Mouse (Mus musculus) T-helper 2 cell (primary cell): Measurements from ENCODE around the gene Vgll3.

Experiments used
- in situ Hi-C: fragments of 300-600 bp; cut with MboI, MseI; formaldehyde crosslinking; loops from one replicate; pipeline ENCODE4 v1.15.1; 2025; ENCODE audit warnings: high pct_unique_total_duplicates

The Vgll3 gene

GRCm38 (mm10) chr16:65814918-65815881 is at the start of gene Vgll3:
Vgll3 (plus strand) TSS chr16:65815257.
- in situ Hi-C loops: no loop called here

GRCm38 (mm10) chr16:65765976-65766375 is 49.1 kb upstream of the Vgll3 start:
- in situ Hi-C loops: no loop called here

- in situ Hi-C loops: no loop called here
Measured at GRCm38 (mm10) chr16:65785959-65786358, 29.1 kb upstream of the Vgll3 start.

- in situ Hi-C loops: no loop called here
Measured at GRCm38 (mm10) chr16:65816059-65816458, 1.0 kb downstream of the Vgll3 start.

GRCm38 (mm10) chr16:65818779-65819178 is 3.7 kb downstream of the Vgll3 start:
- in situ Hi-C loops: no loop called here

GRCm38 (mm10) chr16:65820803-65821202 is 5.7 kb downstream of the Vgll3 start:
- in situ Hi-C loops: no loop called here

GRCm38 (mm10) chr16:65823721-65824120 is 8.7 kb downstream of the Vgll3 start:
- in situ Hi-C loops: no loop called here

- in situ Hi-C loops: no loop called here
Measured at GRCm38 (mm10) chr16:65828141-65828565, 13.1 kb downstream of the Vgll3 start.

GRCm38 (mm10) chr16:65829096-65829495 is 14.0 kb downstream of the Vgll3 start:
- in situ Hi-C loops: no loop called here

- in situ Hi-C loops: no loop called here
Measured at GRCm38 (mm10) chr16:65834721-65835120, 19.7 kb downstream of the Vgll3 start.

- in situ Hi-C loops: no loop called here
Measured at GRCm38 (mm10) chr16:65850126-65850525, 35.1 kb downstream of the Vgll3 start.

GRCm38 (mm10) chr16:65864471-65864870 is 49.4 kb downstream of the Vgll3 start:
- in situ Hi-C loops: no loop called here

GRCm38 (mm10) chr16:65867927-65868326 is 52.9 kb downstream of the Vgll3 start:
- in situ Hi-C loops: no loop called here

GRCm38 (mm10) chr16:65868933-65869332 is 53.9 kb downstream of the Vgll3 start:
- in situ Hi-C loops: no loop called here

GRCm38 (mm10) chr16:65888940-65889339 is 73.9 kb downstream of the Vgll3 start:
- in situ Hi-C loops: no loop called here
